Mouse (Mus musculus) kidney, postnatal 36 days (tissue): Measurements from ENCODE around the gene Tomt.
A peak's percentile ranks its signal among the peaks of the same experiment; 100 is the strongest.

ENCODE experiments used
- DNase-seq, 2 experiments: peaks; one replicate each; pipeline ENCODE4 v3.0.0; 2021 to 2022; ENCODE audit warnings: mixed read lengths in 2 of 2

Tomt gene

DNA sequence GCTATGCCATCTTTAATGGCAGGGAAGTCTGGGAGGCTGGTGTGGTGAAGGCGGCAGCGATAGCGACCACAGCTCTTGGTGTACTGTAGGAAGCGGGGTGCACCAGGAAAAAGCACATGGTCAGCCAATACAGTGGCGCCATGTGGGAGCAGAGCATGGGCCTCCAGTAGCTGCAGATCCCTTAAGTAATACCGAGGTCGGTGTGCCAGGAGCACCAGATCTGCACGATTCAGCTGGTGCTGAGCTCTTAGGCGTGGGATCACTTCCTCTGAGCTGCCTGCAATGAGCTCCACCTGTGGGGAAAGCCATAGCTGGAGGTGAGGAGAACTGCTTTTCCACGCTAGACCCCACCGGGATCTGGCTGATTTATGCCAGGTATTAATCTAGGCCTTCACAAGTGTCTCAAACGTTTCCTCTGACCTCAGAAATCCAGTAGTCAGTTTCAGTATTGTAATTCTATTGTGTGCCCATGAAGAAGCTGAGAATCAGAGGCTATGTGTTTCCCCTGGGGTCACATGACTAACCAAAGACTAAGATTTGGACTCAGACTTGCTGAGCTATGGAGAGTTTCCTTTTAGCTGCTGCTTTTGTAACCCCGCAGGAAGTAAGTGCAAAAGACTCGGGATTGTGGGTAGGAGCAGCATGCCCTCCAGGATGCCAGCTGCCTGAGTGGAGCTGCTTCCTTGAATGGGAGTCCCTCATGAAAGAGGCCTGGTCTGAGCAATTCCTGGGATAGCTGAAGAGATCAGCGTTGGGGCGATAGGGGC is 5.6 kb downstream of the Tomt start:
- peak in 1 of 2 experiments; percentile 18 for DNase-seq

DNA sequence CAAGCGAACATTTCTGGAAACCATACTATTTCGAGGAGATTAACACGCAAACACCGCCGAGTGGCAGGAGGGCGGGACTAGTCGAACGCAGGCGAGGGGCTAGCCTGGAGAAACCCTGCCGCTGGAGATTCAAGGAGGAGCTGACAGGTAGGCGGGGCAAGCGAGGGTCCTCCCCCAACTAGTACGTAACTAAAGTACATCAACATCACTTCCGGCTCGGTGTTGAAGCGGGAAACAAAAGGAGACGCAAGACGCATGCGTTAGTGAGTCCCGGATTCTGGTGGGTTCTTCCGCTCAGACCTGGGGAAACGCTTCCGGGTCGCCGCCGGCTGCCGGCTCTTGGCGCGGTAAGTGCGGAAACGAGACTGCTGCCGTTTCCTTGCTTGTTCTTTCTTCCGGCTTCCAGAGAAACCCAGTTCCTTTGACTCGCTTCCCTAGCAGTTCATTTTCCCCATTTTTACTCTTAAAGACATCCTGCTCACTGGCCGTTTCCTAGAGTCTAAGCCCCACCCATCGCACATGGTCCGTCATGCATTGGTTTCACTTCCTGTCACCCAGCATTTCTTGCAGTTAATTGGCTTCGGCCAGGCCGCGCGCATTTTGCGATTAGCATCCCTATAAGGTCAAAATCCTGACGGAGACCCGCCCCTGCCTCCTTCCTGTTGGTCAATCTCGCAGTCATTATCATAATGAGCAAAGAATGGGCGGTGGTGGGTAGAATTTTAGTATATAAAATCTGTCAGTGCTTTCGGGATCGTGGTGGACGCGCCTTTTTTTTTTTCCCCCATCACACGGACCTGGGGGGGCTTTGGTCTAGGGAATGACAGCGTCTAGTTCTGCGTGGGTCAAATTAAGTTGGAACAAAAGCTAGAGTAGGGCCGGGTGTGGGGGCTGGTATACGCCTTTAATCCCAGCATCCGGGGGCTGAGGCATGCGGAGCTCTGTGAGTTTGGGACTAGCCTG is 9.8 kb downstream of the Tomt start:
- peak; percentile 97 to 99 for DNase-seq

DNA sequence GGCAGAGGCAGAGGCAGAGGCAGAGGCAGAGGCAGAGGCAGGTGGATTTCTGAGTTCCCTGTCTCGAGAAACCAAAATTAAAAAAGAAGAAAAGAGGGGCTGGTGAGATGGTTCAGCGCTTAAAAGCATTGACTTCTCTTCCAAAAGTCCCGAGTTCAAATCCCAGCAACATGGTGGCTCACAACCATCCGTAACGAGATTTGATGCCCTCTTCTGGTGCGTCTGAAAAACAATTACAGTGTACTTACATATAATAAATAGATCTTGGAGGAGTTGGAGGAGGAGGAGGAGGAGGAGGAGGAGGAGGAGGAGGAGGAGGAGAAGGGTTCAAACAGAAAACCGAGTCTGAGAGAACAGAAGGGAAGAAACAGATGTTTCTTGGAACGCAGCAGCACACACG is 10.5 kb downstream of the Tomt start:
- no peak for DNase-seq

DNA sequence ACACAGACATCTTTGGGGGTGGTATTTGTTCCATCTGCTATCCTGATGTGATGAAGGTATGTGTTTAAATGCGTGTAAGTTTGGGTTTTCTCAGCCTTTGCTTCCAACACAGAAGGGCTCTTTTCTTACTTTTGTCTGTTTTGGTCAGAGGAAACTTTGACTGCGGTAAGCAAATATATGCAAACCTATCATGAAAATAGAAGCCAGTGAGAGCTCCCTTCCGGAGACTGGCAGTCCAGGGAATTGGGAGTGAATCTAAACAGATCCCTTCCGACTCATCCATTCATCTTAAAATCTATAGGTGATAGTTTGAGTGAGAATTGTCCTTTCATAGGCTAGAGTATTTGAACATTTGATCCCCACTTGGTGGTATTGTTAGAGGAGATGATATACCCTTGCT is 17.7 kb downstream of the Tomt start:
- DNase-seq: no peak

DNA sequence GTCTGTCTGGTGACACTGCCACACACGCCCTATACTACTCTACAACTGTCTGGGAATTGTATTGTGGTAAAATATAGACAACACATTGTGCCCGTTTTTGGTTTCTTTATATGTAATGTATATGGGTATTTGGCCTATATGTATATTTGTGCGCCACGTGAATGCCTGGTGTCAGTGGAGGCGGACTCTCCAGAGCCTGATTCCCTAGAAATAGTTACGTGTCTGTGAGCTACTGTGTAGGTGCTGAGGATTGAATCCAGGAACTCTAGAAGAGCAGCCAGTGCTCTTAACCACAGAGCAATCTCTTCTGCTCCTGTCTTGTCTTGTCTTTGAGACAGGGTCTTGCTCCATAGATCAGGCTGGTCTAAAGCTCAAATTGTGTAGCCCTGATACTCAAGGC is 19.9 kb downstream of the Tomt start:
- DNase-seq: no peak

DNA sequence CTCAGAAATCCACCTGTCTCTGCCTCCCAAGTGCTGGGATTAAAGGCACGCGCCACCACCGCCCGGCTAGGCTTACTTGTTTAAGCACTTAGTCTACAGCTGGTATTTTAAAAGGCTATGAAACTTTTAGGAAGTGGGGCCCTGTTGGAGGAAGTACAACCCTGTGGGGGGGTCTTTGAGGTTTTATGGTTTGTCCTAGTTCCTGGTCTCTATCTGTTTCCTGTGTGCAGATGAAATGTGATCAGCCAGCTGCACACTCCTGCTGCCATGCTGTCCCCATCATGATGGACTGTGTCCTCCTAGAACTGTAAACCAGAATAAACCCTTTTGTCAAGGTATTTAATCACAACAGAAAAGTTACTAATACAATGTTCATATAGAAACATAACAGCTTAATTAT is 22.0 kb downstream of the Tomt start:
- DNase-seq: no peak

DNA sequence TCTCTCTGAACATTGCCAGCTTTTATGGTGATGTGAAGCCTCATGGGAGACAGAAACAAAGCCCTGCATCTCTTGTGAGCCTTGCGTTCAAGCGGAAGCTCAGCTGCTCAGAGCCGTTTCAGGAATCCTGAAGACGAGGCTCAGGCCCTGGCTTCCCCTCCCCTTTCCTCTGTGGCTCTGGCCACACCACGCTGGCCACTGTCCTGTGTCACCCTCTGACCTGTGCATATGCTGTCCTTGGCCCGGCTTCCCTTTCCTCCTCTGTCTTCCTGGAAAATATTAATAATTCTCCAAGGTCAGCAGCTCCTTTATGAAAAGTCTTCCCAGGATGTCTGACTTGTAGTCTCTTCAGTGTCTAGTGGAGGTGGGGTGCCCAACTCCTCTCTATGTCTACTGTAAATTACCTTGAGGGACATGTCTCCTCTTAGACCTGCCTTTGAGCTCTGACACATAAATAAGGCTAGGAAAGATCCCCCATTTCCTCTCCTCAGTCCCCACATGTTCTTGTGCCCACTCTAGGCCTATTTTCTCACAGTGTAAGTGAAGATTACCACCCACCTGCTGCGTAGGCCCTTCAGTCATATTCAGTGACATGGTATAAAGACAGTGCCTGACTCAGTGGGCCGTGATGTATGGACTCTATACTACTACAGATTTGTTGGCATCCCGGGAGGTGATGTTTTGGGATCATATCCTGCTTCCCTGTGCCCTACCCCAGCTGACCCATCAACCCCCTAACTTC is 23.6 kb downstream of the Tomt start:
- DNase-seq: peak; percentile 54 to 60

DNA sequence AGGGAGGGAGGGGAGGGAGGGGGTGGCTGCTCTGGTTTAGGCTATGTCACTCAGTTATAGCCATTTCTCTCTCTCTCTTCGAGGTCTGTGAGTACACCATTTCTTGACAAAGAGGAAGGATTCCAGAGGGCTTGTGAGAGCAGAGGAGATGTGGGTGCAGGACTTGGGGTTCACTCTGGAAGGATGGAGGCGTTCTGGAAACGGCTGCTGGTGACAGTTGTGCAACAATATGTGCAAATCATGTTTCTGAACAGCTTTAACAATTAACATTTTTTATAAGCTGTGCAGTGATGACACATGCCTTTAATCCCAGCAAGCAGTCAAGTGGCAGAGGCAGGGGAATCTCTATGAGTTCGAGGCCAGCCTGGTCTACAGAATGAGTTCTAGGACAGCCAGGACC is 25.3 kb downstream of the Tomt start:
- DNase-seq: no peak

DNA sequence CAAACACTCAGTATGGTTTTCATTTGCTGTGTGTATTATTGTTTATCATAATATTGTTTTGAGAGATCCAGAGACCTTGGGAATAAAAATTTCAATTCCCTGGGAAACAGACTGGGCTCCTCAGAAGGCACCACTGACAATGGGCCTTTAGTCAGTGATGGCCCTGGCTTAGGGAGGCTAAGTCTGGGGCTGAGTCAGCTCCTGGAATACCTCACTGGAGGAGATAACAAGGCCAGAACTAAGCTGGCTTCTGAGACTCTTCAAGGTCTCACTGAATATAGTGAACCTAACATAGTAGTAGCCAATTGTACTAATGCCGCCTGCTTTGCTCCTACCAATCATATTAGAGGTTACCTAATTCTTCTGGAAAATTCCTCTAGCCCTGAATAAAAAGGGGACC is 30.2 kb downstream of the Tomt start:
- no peak for DNase-seq

DNA sequence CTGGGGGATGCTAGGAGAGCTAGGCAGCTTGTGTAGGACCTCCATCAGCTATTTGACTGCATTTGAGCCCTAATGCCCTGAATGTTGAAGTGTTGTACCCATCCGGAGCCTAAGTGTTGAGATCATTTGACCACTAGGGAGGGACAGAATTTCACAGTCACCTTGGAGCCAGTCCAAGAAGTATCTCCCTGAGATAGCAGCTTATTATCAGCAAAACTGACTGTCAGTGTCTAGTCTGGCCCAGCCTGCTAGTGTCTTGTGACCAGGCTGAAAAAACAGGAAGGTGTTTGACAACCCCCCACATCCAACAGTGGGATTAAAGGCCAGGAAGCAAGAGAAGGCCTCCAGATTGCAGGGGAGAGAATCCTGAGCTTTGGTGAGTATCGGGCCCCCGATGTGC is 34.9 kb downstream of the Tomt start:
- DNase-seq: peak; percentile 26 to 45

DNA sequence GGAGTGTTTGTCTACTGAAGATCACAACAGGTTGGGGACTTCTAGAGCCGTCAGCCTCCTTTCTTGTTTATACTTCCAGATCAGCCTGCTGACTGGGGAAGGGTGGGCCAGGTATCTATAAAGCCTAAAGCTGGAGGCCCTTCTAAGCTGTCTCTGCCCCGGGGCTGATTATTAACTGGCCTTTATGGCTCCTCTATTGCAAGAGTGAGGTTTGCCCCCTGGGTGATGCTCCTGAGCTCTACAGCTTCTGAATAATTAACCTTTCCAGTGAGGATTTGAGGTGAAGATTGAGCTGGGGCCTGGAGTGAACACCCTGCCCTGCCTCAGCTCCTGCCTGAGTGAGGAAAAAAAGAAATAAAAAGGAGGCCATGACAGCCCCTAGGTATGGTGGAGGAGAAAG is 35.5 kb downstream of the Tomt start, which contains the start of gene Folr1:
TSS of gene Folr1 (minus strand) at position 160 of the 400 bp plus-strand sequence.
- DNase-seq: peak; percentile 73 to 87

DNA sequence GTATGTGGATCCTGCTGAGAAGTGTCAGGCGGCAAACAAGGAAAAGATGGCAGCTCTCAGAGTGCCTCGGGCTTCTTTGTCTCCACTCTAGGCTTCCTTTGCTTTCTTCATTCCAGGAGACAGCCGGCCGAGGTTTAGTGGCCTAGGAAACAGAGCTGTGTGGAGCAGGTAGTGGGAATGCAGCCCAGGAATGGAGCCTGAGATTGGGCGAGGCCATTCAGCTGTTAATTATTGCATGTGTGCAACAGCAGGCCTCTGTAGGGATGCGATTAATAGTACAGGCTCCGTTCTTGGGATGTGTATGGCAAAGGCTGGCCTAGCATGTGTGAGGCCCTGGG is 37.0 kb downstream of the Tomt start:
- peak; percentile 49 to 60 for DNase-seq

DNA sequence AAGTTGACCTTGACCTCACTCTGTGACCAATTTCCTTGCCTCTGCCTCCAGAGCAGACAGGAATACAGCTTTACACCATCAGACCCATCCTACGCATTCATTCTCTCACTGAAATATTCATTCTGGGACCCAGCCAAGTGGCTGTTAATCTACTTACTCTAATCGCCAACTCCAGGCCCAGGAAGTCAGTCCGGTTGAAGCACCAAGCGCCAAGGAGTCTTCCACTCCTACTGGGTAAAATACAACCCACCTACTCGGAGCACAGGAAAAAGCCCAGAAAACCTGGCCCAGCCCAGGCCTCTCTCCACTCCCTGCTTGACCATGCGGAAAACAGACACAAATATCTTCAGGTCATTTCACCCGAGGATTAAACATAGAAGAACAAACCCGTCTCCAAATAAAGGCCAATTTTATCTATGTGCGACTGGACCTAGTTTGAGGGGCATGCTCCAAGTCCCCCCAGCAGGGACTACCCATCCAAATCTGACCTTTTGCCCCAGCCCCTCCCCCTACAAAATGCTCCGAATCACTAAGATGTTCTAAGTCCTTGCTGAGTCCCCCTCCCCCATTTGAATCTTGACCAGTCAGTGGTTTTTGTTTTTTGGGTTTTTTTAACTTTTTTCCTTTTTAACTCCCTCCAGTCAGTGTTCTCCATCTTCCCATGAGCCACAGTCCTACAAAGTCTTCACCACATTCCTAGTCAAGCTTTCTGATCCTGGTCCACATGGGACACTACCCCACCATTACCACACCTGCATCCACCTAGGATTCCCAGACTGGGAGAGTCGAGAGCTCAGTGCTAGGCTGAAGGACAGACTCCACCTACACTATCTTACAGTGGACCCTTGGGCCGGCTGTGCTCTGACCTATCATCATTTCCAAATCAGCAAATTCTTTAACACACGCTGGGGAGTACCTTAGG is 37.7 kb downstream of the Tomt start:
- DNase-seq: peak; percentile 67 to 79

DNA sequence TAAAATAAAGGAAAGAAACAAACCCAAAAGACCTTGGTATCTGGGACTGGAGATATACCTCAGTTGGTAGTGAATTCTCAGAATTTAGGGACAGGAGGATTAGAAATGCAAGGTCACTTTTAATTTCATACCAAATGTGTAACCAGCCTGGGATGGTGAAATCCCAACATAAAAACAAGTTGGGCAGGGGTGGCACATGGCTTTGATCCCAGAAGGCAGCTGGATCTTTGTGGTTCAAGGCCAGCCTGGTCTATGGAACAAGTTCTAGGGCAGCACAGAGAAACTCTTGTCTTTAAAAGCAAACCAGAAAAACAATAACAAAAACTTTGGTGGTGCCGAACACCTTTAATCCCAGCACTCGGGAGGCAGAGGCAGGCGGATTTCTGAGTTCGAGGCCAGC is 38.7 kb downstream of the Tomt start:
- DNase-seq: no peak

DNA sequence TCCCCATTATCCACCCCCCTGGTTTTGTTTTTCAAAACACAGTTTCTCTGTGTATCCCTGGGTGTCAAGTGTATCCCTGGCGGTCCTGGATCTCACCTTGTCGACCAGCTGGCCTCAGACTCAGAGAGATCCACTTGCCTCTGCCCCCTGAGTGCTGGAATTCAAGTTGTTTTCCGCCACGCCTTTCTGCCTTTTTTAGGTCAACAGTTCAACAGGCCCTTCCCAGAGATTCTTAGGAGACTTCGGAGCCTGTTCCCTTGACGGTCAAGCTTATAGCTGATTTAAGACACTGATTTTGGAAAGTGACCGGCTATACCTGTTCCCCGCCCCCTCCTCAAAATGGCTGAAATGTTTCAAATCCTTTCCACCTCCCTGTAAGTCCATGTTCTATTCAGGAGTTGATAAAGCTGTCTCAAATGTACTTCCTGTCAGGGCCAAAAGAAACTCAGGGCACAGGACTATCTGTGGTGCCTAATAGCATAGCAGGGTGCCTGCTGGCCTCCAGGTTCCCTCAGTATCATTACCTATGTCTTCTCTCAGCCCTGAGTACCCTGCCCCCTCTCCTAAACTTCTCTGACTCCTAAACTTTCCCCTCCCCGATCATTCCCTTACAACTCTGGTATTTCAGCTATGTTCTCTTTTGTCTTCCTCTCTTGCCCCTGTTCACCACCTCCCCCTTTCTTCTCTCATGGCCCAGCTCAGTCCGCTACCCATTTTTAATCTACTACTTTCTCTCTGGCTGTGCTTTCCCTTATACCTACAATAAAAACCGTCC is 39.5 kb downstream of the Tomt start:
- DNase-seq: peak; percentile 40 to 42

DNA sequence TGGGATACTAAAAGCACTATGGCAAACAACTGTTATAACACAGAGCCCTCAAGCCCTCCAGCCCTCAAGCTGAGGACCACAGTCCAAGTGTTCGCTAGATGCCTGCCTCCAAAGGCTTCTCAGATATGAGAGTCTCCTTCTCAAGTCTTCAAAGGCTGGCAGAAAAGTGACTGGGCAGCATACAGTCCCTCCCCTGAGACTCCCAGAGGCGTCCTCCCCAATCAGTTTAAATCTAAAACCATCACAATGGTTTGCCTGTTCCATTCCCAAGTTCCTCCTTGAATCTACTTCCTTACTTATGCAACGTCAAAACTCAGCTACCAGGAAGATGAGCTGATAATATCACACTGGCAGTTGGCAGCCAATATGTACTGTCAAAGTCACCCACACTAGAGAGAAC is 42.7 kb downstream of the Tomt start, which contains the start of gene Anapc15:
TSS of gene Anapc15 (plus strand) at position 301 of the 400 bp plus-strand sequence.
- no peak for DNase-seq

DNA sequence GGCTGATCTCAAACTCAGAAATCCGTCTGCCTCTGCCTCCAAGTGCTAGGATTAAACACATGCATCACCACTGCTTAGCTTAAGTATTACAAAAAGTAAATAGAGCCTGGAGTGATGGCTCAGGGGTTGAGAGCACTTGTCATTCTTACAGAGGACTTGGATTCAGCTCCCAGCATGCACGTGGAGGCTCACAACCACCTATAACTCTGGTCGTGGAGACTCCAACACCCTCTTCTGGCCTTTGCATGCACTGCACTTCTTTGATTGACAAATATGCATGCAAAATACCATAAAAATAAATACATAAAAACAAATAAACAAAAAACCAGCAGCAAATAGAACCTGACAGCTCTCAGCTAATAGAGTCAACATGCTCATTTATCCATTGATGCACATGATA is 43.9 kb downstream of the Tomt start:
- no peak for DNase-seq

DNA sequence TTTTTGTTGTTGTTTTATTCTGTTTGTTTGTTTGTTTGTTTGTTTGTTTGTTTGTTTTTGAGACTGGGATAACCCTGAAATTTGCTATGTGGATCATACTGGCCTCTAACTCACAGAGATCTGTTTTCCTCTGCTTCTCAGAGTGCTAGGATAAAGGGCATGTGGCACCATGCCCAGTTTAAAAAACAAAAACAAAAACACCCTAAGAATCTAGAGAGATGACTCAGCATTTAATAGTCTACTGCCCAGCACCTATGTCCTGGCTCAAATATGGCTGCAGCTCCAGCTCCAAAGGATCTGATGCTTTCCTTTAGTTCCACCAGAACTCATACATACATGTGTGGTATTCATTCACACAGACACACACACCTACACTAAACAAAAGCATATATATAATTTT is 45.2 kb downstream of the Tomt start:
- peak; percentile 71 to 80 for DNase-seq

DNA sequence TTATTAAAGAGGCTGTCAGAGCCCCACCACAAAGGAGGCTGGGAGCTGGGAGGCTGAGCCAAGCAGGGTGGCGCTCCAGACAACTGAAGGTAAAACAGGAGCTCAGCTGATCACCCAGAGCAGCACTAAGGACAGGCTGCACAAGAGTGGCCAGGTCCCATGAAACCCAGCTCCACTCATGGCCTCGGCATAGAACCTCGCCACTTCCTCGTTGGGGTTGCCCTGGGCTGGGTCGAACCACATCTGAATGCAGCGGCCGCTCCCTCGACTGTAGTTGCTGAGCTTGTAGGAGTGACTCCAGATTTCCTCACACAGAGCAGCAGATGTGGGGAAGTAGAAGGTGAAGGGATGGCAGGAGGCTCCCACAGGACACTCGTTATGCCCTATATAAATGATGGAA is 47.8 kb downstream of the Tomt start:
- no peak for DNase-seq

DNA sequence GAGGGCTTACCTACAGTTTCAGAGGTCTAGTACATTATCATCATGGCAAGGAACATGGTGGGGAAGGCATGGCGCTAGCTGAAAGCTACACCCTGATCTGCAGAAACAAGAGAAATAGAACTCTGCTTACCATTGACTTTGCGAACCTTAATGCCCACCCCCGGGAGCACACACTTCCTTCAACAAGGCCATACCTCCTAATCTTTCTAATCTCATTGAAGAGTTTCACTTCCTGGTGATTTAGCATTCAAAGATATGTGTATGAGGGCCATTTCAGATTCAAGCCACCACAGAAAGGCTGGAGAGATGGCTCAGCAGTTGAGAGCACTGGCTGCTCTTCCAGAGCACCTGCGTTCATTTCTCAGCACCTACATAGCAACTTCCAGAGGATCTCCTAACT is 49.1 kb downstream of the Tomt start, which contains the start of gene Folr2:
TSS of gene Folr2 (minus strand) at position 101 of the 400 bp plus-strand sequence.
- no peak for DNase-seq

DNA sequence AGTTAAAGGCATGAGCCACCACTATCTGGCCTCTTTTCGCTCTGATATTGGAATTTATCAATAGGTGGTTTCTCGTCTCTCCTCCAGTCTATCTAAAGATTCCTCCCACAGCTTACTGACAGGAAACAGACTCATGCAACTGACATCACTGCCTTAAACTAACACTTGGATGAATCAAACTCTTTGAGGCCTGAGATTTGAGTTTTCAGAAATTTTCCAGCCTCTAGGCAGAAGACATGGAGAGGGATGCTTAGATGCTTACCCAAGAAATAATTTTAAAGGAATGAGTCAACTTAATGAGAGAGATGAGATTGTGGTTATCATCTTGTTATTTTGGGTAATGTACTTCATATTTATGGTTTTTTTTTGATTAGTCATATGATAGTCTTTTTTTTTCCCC is 52.3 kb downstream of the Tomt start:
- no peak for DNase-seq
